Mouse (Mus musculus): ENCODE measurements around the gene Arhgef39.

Gene Arhgef39

GRCm38 (mm10) chr4:43483535-43484091 lies 15.9 kb downstream of the Arhgef39 start, which contains the start of gene Sit1:
TSS of gene Sit1 (minus strand) at chr4:43483734.
- in situ Hi-C loops (cut with MboI; ENCODE audit: unreplicated experiment in 2 of 2): loop anchor here (5.0 to 10.0 kb wide), 3 partner anchors 44 to 81 kb away; partner anchors contain the start of genes Creb3 (in 2 of the 2) and Tln1 (in 2 of the 2)

GRCm38 (mm10) chr4:43482591-43482990 lies 16.9 kb downstream of the Arhgef39 start:
- in situ Hi-C loops (cut with MboI; ENCODE audit: unreplicated experiment in 2 of 2): loop anchor here (5.0 to 10.0 kb wide), 3 partner anchors 45 to 82 kb away; partner anchors contain the start of genes Creb3 (in 2 of the 2) and Tln1 (in 2 of the 2)

GRCm38 (mm10) chr4:43481894-43482456 lies 17.5 kb downstream of the Arhgef39 start:
- in situ Hi-C loops (cut with MboI; ENCODE audit: unreplicated experiment in 2 of 2): loop anchor here (5.0 to 10.0 kb wide), 3 partner anchors 45 to 83 kb away; partner anchors contain the start of genes Creb3 (in 2 of the 2) and Tln1 (in 2 of the 2)

DNA sequence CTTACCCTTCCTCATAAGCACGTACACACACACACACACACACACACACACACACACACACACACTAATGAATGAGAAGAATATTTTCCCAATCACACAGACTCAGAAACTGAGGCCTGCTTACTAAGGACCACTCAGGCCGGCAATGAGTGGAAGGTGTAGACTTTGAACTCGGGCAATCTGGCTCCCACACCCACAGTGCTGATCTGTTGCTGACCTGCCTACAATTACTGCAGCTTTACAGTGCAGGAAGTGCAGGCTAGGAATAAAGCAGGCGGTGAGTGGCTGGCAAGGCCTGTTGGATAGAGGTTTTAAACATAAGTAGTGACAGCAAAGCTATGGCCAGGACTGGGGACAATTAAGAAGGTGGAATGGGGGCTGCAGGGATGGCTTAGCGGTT lies 18.5 kb downstream of the Arhgef39 start:
- in situ Hi-C loops (cut with MboI; ENCODE audit: unreplicated experiment in 2 of 2): loop anchor here (5.0 to 10.0 kb wide), 3 partner anchors 46 to 84 kb away; partner anchors contain the start of genes Creb3 (in 2 of the 2) and Tln1 (in 2 of the 2)

GRCm38 (mm10) chr4:43478906-43479832 lies 20.3 kb downstream of the Arhgef39 start:
- in situ Hi-C loops (cut with MboI; ENCODE audit: unreplicated experiment in 2 of 2): loop anchor here (5.0 kb wide), 1 partner anchor 37 kb away; the partner anchor contains the start of gene Tesk1 (in 2 of the 2)

- in situ Hi-C loops (cut with MboI; ENCODE audit: unreplicated experiment in 2 of 2): loop anchor here (5.0 kb wide), 1 partner anchor 36 kb away; the partner anchor contains the start of gene Tesk1 (in 2 of the 2)
Observed at GRCm38 (mm10) chr4:43478534-43478858, 21.0 kb downstream of the Arhgef39 start.

DNA sequence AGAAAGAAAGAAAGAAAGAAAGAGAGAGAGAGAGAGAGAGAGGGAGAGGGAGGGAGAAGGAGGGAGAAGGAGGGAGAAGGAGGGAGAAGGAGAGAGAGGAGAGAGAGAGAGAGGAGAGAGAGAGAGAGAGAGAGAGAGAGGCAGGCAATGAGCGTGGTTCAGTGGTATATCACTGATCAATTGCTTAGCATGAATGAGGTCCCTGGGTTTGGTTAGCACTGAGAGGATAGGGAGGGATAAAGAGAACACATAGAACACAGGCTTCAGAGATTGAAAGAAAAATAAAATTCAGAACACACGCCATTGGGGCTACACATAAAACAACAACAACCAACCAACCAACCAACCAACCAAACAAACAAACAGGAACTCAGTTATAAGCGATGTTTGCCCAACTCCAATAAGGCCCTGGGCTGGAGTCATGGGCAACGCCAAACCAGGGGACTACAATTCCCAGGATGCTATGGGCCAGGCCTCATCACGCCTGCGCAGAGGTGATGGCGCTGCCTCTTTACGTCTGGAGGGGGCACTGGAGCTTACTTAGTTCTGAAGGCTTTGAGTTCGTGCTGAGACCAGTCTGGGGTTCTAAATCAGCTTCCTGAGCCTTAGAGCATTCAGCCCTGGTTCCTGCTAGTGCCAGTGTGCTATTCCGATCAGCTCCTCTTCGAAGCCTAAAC lies 21.5 kb downstream of the Arhgef39 start:
- in situ Hi-C loops (cut with MboI; ENCODE audit: unreplicated experiment in 2 of 2): loop anchor here (5.0 kb wide), 1 partner anchor 36 kb away; the partner anchor contains the start of gene Tesk1 (in 2 of the 2)

GRCm38 (mm10) chr4:43476604-43477003 lies 22.9 kb downstream of the Arhgef39 start:
- in situ Hi-C loops (cut with MboI; ENCODE audit: unreplicated experiment in 2 of 2): loop anchor here (5.0 kb wide), 1 partner anchor 34 kb away; the partner anchor contains the start of gene Tesk1 (in 2 of the 2)

DNA sequence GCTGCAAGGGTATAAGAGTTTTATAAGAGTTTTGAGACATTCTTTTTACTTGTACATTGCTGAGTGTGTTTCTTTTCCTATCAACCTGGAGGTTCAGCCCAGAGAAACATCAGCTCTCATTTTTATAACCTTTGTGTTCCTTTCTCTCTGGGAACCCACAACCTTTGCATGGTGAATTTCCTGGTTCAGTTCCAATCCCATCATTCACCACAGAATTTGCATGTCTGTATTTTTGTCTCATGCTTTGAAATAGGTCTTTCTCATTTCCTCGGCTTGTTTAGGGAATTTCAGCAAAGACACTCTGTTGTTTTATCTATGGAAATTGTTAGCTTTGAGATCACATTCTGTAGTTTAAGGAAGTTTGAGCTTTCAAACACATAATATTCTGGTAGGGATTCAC lies 25.9 kb downstream of the Arhgef39 start:
- in situ Hi-C loops (cut with MboI; ENCODE audit: unreplicated experiment in 2 of 2): loop anchor here in 1 of 2 experiments (25.0 kb wide), 2 partner anchors 1264 to 1414 kb away; no protein-coding TSS in a partner anchor

DNA sequence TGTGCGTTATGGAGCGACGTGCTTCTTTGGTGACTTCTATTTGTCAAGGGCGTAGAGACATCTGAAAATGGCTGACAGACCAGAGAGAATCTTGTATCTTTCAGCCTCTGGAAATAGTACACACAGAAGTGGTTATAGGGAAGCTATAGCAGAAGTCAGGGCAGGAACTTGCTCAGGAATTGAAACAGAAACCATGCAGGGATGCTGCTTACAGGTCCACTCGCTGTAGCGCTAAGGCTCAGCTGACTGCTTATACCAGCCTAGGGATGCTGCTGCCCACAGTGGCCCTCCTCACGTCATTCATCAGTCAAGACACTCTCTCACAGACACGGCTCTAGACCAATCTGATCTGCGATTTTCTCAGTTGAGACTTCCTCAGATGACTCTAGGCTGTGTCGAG lies 29.2 kb downstream of the Arhgef39 start:
- in situ Hi-C loops (cut with MboI; ENCODE audit: unreplicated experiment in 2 of 2): loop anchor here in 1 of 2 experiments (25.0 kb wide), 2 partner anchors 1267 to 1417 kb away; no protein-coding TSS in a partner anchor

DNA sequence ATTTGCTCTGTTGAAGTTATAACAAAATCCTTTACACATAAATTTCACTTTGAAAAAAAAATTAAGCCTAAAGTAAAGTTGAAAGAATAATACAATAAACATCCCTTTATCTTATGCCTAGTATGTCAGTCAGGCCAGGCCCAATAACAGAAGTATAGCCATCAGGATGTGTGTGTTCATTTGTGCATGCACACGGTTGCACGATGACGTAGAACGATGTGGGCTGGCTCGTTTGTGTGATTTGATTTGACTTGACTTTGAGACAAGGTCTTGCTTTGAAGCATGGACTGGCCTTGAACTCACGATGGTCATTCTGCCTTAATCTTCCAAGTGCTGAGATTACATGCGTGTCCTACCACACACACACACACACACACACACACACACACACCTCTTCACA lies 32.6 kb downstream of the Arhgef39 start:
- in situ Hi-C loops (cut with MboI; ENCODE audit: unreplicated experiment in 2 of 2): loop anchor here in 1 of 2 experiments (25.0 kb wide), 2 partner anchors 1270 to 1420 kb away; no protein-coding TSS in a partner anchor

- in situ Hi-C loops (cut with MboI; ENCODE audit: unreplicated experiment in 2 of 2): loop anchor here in 1 of 2 experiments (25.0 kb wide), 2 partner anchors 1271 to 1421 kb away; no protein-coding TSS in a partner anchor
Observed at GRCm38 (mm10) chr4:43465935-43466334, 33.6 kb downstream of the Arhgef39 start.

- in situ Hi-C loops (cut with MboI; ENCODE audit: unreplicated experiment in 2 of 2): loop anchor here in 1 of 2 experiments (25.0 kb wide), 2 partner anchors 1274 to 1424 kb away; no protein-coding TSS in a partner anchor
Observed at GRCm38 (mm10) chr4:43463102-43463501, 36.4 kb downstream of the Arhgef39 start.

GRCm38 (mm10) chr4:43457124-43457523 lies 42.4 kb downstream of the Arhgef39 start:
- in situ Hi-C loops (cut with MboI; ENCODE audit: unreplicated experiment in 2 of 2): loop anchor here in 1 of 2 experiments (10.0 to 25.0 kb wide), 3 partner anchors 508 to 1430 kb away; no protein-coding TSS in a partner anchor

GRCm38 (mm10) chr4:43456470-43456869 lies 43.0 kb downstream of the Arhgef39 start:
- in situ Hi-C loops (cut with MboI; ENCODE audit: unreplicated experiment in 2 of 2): loop anchor here in 1 of 2 experiments (10.0 to 25.0 kb wide), 3 partner anchors 508 to 1431 kb away; no protein-coding TSS in a partner anchor

- in situ Hi-C loops (cut with MboI; ENCODE audit: unreplicated experiment in 2 of 2): loop anchor here in 1 of 2 experiments (10.0 to 25.0 kb wide), 3 partner anchors 511 to 1433 kb away; no protein-coding TSS in a partner anchor
Observed at GRCm38 (mm10) chr4:43454041-43454836, 45.3 kb downstream of the Arhgef39 start, which contains the start of gene Cd72. TSS of gene Cd72 (minus strand) at chr4:43454628.

GRCm38 (mm10) chr4:43453413-43453812 lies 46.1 kb downstream of the Arhgef39 start:
- in situ Hi-C loops (cut with MboI; ENCODE audit: unreplicated experiment in 2 of 2): loop anchor here in 1 of 2 experiments (10.0 to 25.0 kb wide), 3 partner anchors 511 to 1434 kb away; no protein-coding TSS in a partner anchor

GRCm38 (mm10) chr4:43452315-43452714 lies 47.2 kb downstream of the Arhgef39 start:
- in situ Hi-C loops (cut with MboI; ENCODE audit: unreplicated experiment in 2 of 2): loop anchor here in 1 of 2 experiments (10.0 to 25.0 kb wide), 3 partner anchors 512 to 1435 kb away; no protein-coding TSS in a partner anchor

Data from v-Abl transformed pro-B cells (cell line).